Mouse (Mus musculus) ES-Bruce4 (cell line): ENCODE data around the gene Xirp2.

Experiments used
- CTCF ChIP-seq: IDR thresholded peaks from one replicate; pipeline ENCODE4 v1.8.1; 2011; ENCODE audit warnings: low read depth, low read length
- EP300 ChIP-seq: IDR thresholded peaks from 2 replicates; pipeline ENCODE4 v1.6.1; 2011; ENCODE audit warnings: low read depth, low read length; ENCODE audit not compliant: insufficient read depth
- POLR2A ChIP-seq: IDR thresholded peaks from one replicate; pipeline ENCODE4 v1.8.1; 2011; ENCODE audit warnings: low read length; ENCODE audit not compliant: insufficient read depth

DNA sequence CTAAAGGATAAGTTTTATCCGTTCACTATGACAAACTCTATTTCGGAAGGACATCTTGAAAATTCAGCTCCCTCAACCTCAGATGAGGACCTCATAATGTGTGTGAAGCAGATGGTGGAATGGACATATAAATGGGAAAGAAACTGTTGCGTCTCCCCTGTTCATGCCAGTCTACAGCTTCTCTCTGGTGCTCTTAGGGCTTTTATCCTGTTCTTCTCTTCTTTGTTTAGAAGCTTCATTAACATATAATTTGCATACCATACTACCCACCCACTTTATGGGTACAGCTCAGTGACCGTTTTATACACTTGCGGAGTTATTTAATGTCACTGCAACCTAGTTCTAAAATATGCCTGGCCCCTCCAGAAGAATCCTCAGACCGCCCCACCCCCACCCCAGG, 40.9 kb downstream of the Xirp2 start:
- TF ChIP-seq POLR2A, result no peak
- TF ChIP-seq CTCF, result no peak
- TF ChIP-seq EP300, result no peak
